Mouse (Mus musculus) liver, embryonic 16.5 days (tissue): ENCODE data around the gene Zdhhc17. TPM values are rescaled to one million over a fixed set of nuclear protein-coding genes. Genes with fewer than 3 reads are reported as not detected.

ENCODE experiments used
- ATAC-seq: fragments of 200-750 bp; cut with Nextera tagmentation; 2 replicates; pipeline ENCODE4 v1.8.0; 2017; ENCODE audit warnings: low read depth, mild to moderate bottlenecking, moderate number of reproducible peaks, moderate library complexity
- H3K27ac ChIP-seq: fragments of 300-500 bp; sonication (generic); 2 replicates; pipeline ENCODE4 v1.5.1; 2014; ENCODE audit warnings: mild to moderate bottlenecking, low read length
- H3K27me3 ChIP-seq: fragments of 300-500 bp; sonication (generic); 2 replicates; pipeline ENCODE4 v1.6.1; 2014; ENCODE audit warnings: low read depth, low read length, mixed read lengths; ENCODE audit not compliant: control insufficient read depth, insufficient read depth
- H3K36me3 ChIP-seq: fragments of 300-500 bp; sonication (generic); 2 replicates; pipeline ENCODE4 v1.6.1; 2014; ENCODE audit warnings: mild to moderate bottlenecking; ENCODE audit not compliant: control insufficient read depth, insufficient read depth
- H3K4me1 ChIP-seq: fragments of 300-500 bp; sonication (generic); 2 replicates; pipeline ENCODE4 v1.6.1; 2014; ENCODE audit warnings: low read depth, low read length, mixed read lengths; ENCODE audit not compliant: control insufficient read depth
- H3K4me2 ChIP-seq: fragments of 300-500 bp; sonication (generic); 2 replicates; pipeline ENCODE4 v1.6.1; 2014; ENCODE audit warnings: low read depth, low read length, mixed read lengths
- H3K4me3 ChIP-seq: fragments of 300-500 bp; sonication (generic); 2 replicates; pipeline ENCODE4 v1.5.1; 2014; ENCODE audit warnings: low read depth, mild to moderate bottlenecking, low read length
- H3K9ac ChIP-seq: fragments of 300-500 bp; sonication (generic); 2 replicates; pipeline ENCODE4 v1.6.1; 2014; ENCODE audit warnings: low read depth, low read length
- H3K9me3 ChIP-seq: fragments of 300-500 bp; sonication (generic); replicated peaks from 2 replicates; pipeline ENCODE4 v1.6.1; 2016; ENCODE audit warnings: low read length; ENCODE audit not compliant: control insufficient read depth
- WGBS: fragments of 180-500 bp; shearing (Covaris S2); extraction: QIAGEN DNeasy Blood & Tissue Kit; methylation state at CpG from one replicate; pipeline ENCODE4 v1.1.7; 2014; ENCODE audit not compliant: insufficient replicate concordance; 5-methylcytosine and 5-hydroxymethylcytosine counted together
- polyA plus RNA-seq: library from polyadenylated mRNA; unstranded; fragments of >200 nt; fragmentation: Nextera tagmentation; extraction: Ambion mirVana; gene quantifications from 2 replicates; pipeline ENCODE4 v1.2.1, GENCODE M21; 2015

Gene Zdhhc17
- polyA plus RNA-seq, 1 experiment from 2014 or later, result 4.6 TPM

DNA sequence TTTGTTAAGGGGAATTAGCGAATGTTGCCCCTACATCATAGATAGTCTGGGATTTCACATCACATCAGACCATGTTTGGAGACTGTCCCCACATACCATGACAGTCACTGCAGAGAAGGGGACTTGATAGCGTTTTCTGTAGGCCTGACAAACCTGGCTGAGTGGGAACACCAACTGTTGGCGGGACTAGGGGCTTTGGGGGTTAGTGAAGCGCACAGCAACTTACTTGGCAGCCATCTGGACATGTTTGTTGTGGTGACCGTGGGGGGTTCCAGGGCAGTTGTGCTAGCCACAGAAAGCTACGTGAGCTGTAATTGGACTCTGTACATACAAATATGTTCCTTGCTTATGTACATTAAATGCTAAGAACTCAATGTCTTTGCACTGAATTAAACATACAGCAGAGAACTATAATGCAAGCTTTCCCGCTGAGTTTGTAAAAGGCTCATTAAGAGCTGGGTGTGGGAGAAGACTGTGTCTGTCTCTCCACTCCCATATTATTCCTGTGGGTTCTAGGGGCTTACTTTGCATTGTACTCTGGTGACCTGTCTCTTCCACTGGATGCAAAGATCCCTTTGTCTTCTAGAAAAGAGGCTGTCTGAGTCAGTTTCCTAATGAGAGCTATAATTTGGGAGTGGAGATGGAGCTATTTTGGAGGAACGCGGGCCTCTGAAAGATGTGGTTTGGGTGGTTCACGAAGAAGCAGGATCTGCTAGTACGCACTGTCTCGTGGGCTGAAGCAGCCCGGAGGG is 78.6 kb downstream of the Zdhhc17 start:
- Histone ChIP-seq H3K36me3 (no peaks in the 10 kb centered on the region), H3K4me3 (peak overlapping the region; percentile 36), H3K4me1 (peaks cover 4% of the 10 kb centered on the region), H3K4me2 (peak overlapping the region; percentile 59), H3K27ac (no peak overlapping the region), H3K9ac (peak overlapping the region; percentile 34), H3K9me3 (no peaks in the 10 kb centered on the region), H3K27me3 (no peaks in the 10 kb centered on the region)
- whole genome bisulfite sequencing, result 60% methylated on average over 13 of the region's 13 CpGs
- no peak for ATAC-seq

DNA sequence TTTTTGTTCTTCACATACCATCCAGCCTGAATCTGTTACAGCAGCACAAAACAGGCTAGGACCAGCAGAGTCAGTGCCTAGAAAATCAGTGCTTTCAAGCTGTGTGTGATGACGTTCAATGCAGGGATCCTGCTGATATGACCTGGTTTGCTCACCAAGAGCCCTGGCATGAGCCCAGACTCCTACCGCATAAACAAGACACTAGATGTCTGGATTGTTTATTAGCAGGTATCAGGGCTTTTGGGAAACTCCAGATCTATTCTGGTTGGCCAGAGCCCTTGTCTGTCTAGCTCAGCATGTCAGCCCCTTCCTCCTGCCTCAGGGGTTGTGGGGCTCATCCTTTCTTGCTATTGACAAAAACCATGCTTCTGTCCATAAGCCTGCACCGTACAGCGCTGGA is 80.2 kb downstream of the Zdhhc17 start:
- H3K4me2 ChIP-seq, result no peak overlapping the region
- H3K27me3 ChIP-seq, result no peaks in the 10 kb centered on the region
- no peak overlapping the region for H3K4me3 ChIP-seq
- ATAC-seq, result no peak
- no peak overlapping the region for H3K9ac ChIP-seq
- H3K9me3 ChIP-seq, result no peaks in the 10 kb centered on the region
- H3K36me3 ChIP-seq, result no peaks in the 10 kb centered on the region
- peaks cover 4% of the 10 kb centered on the region for H3K4me1 ChIP-seq
- 71% methylated on average over 4 of the region's 4 CpGs for WGBS
- H3K27ac ChIP-seq, result no peak overlapping the region

DNA sequence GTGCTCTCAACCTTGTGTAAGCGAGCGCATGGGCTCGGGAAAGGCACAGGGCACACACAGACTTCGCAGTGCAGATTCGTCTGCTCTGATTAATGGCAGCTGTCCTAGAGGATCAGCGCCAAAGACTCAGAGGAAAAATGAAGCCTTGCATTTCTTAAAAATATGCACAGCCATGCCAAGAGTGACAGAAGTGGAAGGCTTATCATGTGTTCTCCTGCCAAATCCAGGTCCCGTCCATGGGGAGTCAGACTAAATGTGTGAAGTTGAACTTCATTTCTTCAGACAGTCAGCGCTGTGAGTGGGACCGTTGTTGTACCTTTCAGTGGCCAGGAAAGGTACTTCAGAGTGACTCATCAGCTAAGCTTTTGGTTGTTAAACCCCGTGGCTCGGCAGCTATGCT is 82.4 kb downstream of the Zdhhc17 start:
- Histone ChIP-seq H3K4me3 (no peak overlapping the region), H3K4me2 (no peak overlapping the region), H3K9ac (no peak overlapping the region), H3K36me3 (no peaks in the 10 kb centered on the region), H3K27ac (no peak overlapping the region), H3K27me3 (no peaks in the 10 kb centered on the region), H3K9me3 (no peaks in the 10 kb centered on the region), H3K4me1 (peaks cover 4% of the 10 kb centered on the region)
- ATAC-seq, result no peak
- WGBS, result 61% methylated on average over 11 of the region's 11 CpGs

DNA sequence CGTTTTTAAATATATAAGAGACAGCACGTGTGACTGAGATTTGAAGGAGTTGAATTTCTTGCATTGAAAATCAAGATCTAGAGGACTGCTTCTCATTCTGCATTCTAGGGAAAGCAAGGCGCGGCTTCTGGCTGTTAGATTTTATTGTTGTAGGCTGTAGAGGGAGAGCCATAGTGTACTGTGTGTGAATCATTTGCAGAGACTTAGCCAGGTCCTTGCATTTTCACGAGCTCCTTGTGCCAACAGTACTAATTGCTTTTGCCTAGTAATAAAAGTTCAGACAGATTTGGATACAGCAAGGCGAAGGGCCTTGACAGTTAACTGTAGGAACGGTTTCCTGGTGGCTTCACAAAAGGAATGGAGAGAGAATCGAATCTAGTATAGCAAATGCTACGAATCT is 87.3 kb downstream of the Zdhhc17 start:
- 55% methylated on average over 9 of the region's 9 CpGs for WGBS
- H3K4me2 ChIP-seq, result no peak overlapping the region
- H3K9ac ChIP-seq, result no peak overlapping the region

DNA sequence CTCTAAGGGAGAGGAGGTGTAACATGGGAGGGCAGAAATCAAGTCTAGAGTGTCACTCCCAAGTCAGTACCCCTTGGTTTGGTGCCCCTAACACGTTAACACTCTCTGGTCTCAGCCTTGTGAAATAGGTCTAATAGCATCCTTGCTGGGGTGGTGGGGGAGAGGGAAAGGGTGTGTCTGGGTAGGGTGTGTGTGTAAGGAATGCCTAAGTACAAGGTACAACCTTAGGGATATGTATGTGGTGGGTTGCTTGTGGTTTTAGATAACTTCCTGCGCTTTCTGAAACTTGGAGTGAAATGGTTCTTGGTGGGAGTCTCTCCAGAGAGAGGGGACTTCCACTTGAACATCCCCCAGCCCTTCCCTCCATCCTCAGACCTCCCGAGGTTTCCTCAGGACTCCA is 88.0 kb downstream of the Zdhhc17 start:
- Histone ChIP-seq H3K4me1 (peaks cover 5% of the 10 kb centered on the region), H3K9me3 (no peaks in the 10 kb centered on the region), H3K4me3 (no peak overlapping the region), H3K9ac (no peak overlapping the region), H3K27ac (no peak overlapping the region), H3K4me2 (no peak overlapping the region), H3K27me3 (peaks cover 26% of the 10 kb centered on the region), H3K36me3 (no peaks in the 10 kb centered on the region)
- 41% methylated on average over 3 of the region's 3 CpGs for WGBS
- no peak for ATAC-seq

More for the DNA sequence above, 87.3 kb downstream of the Zdhhc17 start:
- no peaks in the 10 kb centered on the region for H3K36me3 ChIP-seq
- H3K4me3 ChIP-seq, result no peak overlapping the region
- H3K9me3 ChIP-seq, result no peaks in the 10 kb centered on the region
- peaks cover 5% of the 10 kb centered on the region for H3K4me1 ChIP-seq
- no peak overlapping the region for H3K27ac ChIP-seq
- peaks cover 26% of the 10 kb centered on the region for H3K27me3 ChIP-seq
- no peak for ATAC-seq

DNA sequence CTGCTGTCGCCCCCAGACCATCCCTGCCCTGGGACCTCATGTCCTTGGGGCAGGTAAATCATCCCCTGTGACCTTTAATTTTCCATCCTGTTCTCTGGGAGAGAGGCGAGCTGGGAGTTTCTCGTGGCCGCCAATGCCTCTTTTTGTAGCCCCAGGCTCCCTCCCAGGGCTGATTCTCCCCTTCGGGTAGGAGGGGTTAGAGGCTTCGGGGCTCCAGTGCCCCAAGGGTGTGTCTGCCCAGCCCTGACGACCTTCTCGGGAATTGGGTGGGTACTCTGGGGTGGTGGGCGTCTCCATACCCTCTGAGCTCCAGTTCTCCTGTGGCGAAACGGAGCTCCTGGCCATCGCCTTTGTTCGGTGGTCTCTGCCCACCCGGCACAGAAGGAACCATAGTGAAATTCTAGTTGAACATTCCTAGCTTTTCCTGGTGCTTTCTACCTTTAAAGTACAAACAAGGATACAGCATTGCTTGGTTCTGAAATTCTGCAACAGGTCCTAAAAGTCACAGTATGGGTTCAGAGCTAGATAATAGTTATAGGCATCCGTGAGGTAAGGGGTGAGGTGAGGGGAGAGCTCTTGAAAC is 89.5 kb downstream of the Zdhhc17 start:
- H3K27ac ChIP-seq, result peak overlapping the region; percentile 49
- no peaks in the 10 kb centered on the region for H3K9me3 ChIP-seq
- peaks cover 5% of the 10 kb centered on the region for H3K4me1 ChIP-seq
- no peaks in the 10 kb centered on the region for H3K36me3 ChIP-seq
- H3K4me2 ChIP-seq, result peak overlapping the region; percentile 73
- peak overlapping the region; percentile 67 for H3K4me3 ChIP-seq
- ATAC-seq, result peak; percentile 12; the same call in 1 of the 2 replicates
- peak overlapping the region; percentile 51 for H3K9ac ChIP-seq
- H3K27me3 ChIP-seq, result peaks cover 26% of the 10 kb centered on the region
- 2% methylated on average over 15 of the region's 15 CpGs for WGBS

DNA sequence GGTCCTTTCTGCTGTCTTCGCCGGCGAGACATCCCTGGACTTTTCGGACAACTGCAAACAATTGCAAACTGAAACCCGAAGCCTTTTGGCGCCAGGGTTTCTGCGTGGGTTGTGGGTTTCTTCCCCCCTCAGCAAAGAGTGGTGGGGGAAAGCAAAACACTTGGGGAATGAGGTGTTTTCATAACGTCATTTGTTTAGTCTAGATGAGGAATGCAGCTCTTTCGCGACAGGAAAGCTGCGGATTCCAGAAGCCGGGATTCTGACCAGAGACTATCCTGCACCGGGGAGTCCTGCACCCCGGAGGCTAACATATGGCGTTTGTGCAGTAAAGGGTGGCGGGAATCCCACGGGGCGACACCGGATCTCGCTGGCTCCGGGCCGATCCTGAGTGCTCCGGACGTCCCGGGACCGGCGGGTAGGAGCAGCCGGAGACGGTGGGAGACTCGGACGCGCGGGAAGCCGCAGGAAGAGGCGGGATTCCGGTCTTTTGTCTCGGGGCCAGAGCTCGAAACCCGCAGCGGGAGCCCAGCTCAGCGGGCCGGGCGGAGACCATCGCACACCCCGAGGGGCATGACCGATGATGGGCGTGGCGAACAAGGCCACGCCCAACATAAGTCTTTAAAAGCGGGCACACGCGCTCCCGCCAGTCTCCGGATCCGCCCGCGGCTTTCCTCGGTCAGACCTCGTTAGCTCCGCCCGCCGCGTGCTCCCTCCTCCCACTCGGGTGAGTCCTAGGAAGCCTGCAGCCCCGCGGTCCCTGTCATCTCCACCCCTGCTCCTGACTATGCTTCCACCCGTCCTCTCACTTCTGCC is 90.2 kb downstream of the Zdhhc17 start, which contains the start of gene Csrp2:
TSS of gene Csrp2 (plus strand) at position 259 of the 813 bp plus-strand sequence.
- no peaks in the 10 kb centered on the region for H3K9me3 ChIP-seq
- peaks cover 5% of the 10 kb centered on the region for H3K4me1 ChIP-seq
- peak within 1 kb of the TSS; percentile 57 for H3K27ac ChIP-seq
- H3K27me3 ChIP-seq, result peaks cover 26% of the 10 kb centered on the region
- H3K36me3 ChIP-seq, result no peaks in the 10 kb centered on the region
- H3K4me2 ChIP-seq, result peak within 1 kb of the TSS; percentile 73
- under 1% methylated on average over 67 of the region's 67 CpGs for WGBS
- ATAC-seq, result peak; percentile 89
- peak within 1 kb of the TSS; percentile 64 for H3K9ac ChIP-seq
- H3K4me3 ChIP-seq, result peak within 1 kb of the TSS; percentile 67

DNA sequence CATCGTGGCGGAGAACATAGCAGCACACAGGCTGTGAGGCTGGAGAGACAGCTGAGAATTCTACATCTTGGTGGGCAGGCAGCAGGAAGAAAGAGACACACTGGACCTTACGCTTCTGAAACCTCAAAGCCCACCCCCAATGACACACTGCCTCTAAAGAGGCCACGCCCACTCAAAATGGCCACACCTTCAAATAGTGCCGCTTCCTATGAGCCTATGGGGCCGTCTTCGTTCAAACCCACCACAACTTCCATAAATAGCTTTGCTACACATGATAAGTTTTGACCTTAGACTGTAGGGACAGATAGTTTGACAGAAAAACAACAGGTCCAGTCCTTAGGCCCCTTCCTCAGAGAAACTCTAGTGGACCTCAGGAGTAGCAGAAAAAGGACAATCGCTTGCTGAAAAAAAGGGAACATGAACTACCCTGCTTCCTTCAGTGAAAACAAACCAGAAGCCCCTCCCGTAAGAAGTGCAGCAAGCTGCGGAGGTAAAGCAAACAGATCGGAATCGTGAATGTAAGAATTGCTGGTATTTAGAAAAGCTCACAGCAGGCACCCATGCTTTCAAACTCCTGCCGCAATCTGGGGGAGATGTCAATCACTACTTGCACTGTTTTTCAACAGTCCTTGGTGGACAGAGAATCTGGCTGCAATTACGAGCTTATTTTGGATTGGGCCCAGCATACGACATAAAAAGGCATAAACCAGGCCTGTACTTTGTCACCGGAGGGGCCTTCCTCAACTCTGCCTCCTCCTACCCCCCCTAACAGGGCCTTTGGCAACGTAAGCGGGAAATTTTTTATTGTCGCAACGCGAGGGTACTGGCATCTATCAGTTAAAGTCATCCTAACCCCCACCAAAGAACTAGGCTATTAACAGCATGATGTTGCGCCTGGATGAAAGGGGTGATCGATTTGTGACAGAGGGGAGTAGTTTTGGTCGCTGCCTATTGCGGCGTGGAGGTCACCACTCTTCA is 91.2 kb downstream of the Zdhhc17 start:
- ATAC-seq, result no peak
- H3K27me3 ChIP-seq, result peaks cover 26% of the 10 kb centered on the region
- H3K27ac ChIP-seq, result no peak overlapping the region
- no peaks in the 10 kb centered on the region for H3K9me3 ChIP-seq
- H3K4me2 ChIP-seq, result peak overlapping the region; percentile 73
- H3K9ac ChIP-seq, result peak overlapping the region; percentile 64; the same call in 1 of the 2 replicates
- peak overlapping the region; percentile 67 for H3K4me3 ChIP-seq
- 14% methylated on average over 26 of the region's 26 CpGs for WGBS
- peaks cover 5% of the 10 kb centered on the region for H3K4me1 ChIP-seq
- H3K36me3 ChIP-seq, result no peaks in the 10 kb centered on the region
